Mouse (Mus musculus): ENCODE data around the gene Mab21l3.

The Mab21l3 gene
- long read RNA-seq, experiment 1 = 0 reads
- long read RNA-seq, experiment 2 = 0 reads

- intact Hi-C loops (cut with DNase I) = no loop called here
Observed at GRCm38 (mm10) chr3:101848816-101849215, at the start of gene Mab21l3. Gene Mab21l3 (minus strand): TSS chr3:101848959.

GRCm38 (mm10) chr3:101897377-101897974, 48.7 kb upstream of the Mab21l3 start:
- intact Hi-C loops (cut with DNase I) = loop anchor here (5.0 kb wide), 2 partner anchors 150 to 165 kb away; no protein-coding TSS in a partner anchor

- intact Hi-C loops (cut with DNase I) = loop anchor here (5.0 kb wide), 2 partner anchors 150 to 165 kb away; no protein-coding TSS in a partner anchor
Observed at GRCm38 (mm10) chr3:101896893-101897292, 48.1 kb upstream of the Mab21l3 start.

- intact Hi-C loops (cut with DNase I) = loop anchor here (5.0 kb wide), 2 partner anchors 152 to 167 kb away; no protein-coding TSS in a partner anchor
Observed at GRCm38 (mm10) chr3:101895376-101895910, 46.7 kb upstream of the Mab21l3 start.

- intact Hi-C loops (cut with DNase I) = loop anchor here (10.0 kb wide), 1 partner anchor 359 kb away; no protein-coding TSS in a partner anchor
Observed at GRCm38 (mm10) chr3:101885591-101885990, 36.8 kb upstream of the Mab21l3 start.

- intact Hi-C loops (cut with DNase I) = loop anchor here (10.0 kb wide), 1 partner anchor 360 kb away; no protein-coding TSS in a partner anchor
Observed at GRCm38 (mm10) chr3:101885041-101885440, 36.3 kb upstream of the Mab21l3 start.

- intact Hi-C loops (cut with DNase I) = loop anchor here (10.0 kb wide), 1 partner anchor 361 kb away; no protein-coding TSS in a partner anchor
Observed at GRCm38 (mm10) chr3:101883902-101884301, 35.1 kb upstream of the Mab21l3 start.

- intact Hi-C loops (cut with DNase I) = loop anchor here (10.0 kb wide), 1 partner anchor 363 kb away; no protein-coding TSS in a partner anchor
Observed at GRCm38 (mm10) chr3:101881721-101882120, 33.0 kb upstream of the Mab21l3 start.

- intact Hi-C loops (cut with DNase I) = loop anchor here (10.0 kb wide), 1 partner anchor 364 kb away; no protein-coding TSS in a partner anchor
Observed at GRCm38 (mm10) chr3:101880818-101881217, 32.1 kb upstream of the Mab21l3 start.

GRCm38 (mm10) chr3:101878136-101878535, 29.4 kb upstream of the Mab21l3 start:
- intact Hi-C loops (cut with DNase I) = no loop called here

- intact Hi-C loops (cut with DNase I) = no loop called here
Observed at GRCm38 (mm10) chr3:101876459-101877285, 27.9 kb upstream of the Mab21l3 start.

GRCm38 (mm10) chr3:101875258-101875920, 26.6 kb upstream of the Mab21l3 start:
- intact Hi-C loops (cut with DNase I) = no loop called here

- intact Hi-C loops (cut with DNase I) = no loop called here
Observed at GRCm38 (mm10) chr3:101873061-101873675, 24.4 kb upstream of the Mab21l3 start.

GRCm38 (mm10) chr3:101871951-101872350, 23.2 kb upstream of the Mab21l3 start:
- intact Hi-C loops (cut with DNase I) = no loop called here

GRCm38 (mm10) chr3:101867001-101867421, 18.3 kb upstream of the Mab21l3 start:
- intact Hi-C loops (cut with DNase I) = no loop called here

GRCm38 (mm10) chr3:101861856-101862255, 13.1 kb upstream of the Mab21l3 start:
- intact Hi-C loops (cut with DNase I) = no loop called here

GRCm38 (mm10) chr3:101860151-101860550, 11.4 kb upstream of the Mab21l3 start:
- intact Hi-C loops (cut with DNase I) = no loop called here

- intact Hi-C loops (cut with DNase I) = no loop called here
Observed at GRCm38 (mm10) chr3:101859740-101860139, 11.0 kb upstream of the Mab21l3 start.

- intact Hi-C loops (cut with DNase I) = no loop called here
Observed at GRCm38 (mm10) chr3:101854075-101854474, 5.3 kb upstream of the Mab21l3 start.

- intact Hi-C loops (cut with DNase I) = no loop called here
Observed at GRCm38 (mm10) chr3:101851363-101851762, 2.6 kb upstream of the Mab21l3 start.

GRCm38 (mm10) chr3:101846096-101846495, 2.7 kb downstream of the Mab21l3 start:
- intact Hi-C loops (cut with DNase I) = no loop called here

Data from adrenal gland (tissue).